Mouse (Mus musculus) CH12.LX (cell line): ENCODE data around the gene Rps6kb2.

ENCODE experiments used
- CHD2 ChIP-seq: IDR thresholded peaks from 2 replicates; pipeline ENCODE4 v1.6.1; 2011; ENCODE audit warnings: low read length, improper control_type of control experiment
- CTCF ChIP-seq, 2 experiments: IDR thresholded peaks in 1 of 2; conservative IDR thresholded peaks in 1 of 2; 2 replicates each; pipeline ENCODE4 v1.5.1; 2011 to 2012; ENCODE audit warnings: low read depth in 2 of 2, low read length in 2 of 2, improper control_type of control experiment in 1 of 2, inconsistent platforms in 1 of 2, mild to moderate bottlenecking in 1 of 2, moderate library complexity in 1 of 2
- E2F4 ChIP-seq: IDR thresholded peaks from 2 replicates; pipeline ENCODE4 v1.6.1; 2011; ENCODE audit warnings: low read depth, low read length, improper control_type of control experiment; ENCODE audit not compliant: insufficient replicate concordance
- ETS1 ChIP-seq: conservative IDR thresholded peaks from 2 replicates; pipeline ENCODE4 v1.6.1; 2012; ENCODE audit warnings: low read depth, mild to moderate bottlenecking, inconsistent platforms, low read length, improper control_type of control experiment, moderate library complexity
- HCFC1 ChIP-seq: IDR thresholded peaks from 2 replicates; pipeline ENCODE4 v1.6.1; 2012; ENCODE audit warnings: low read depth, mild to moderate bottlenecking, inconsistent platforms, low read length, improper control_type of control experiment
- JUND ChIP-seq: conservative IDR thresholded peaks from 2 replicates; pipeline ENCODE4 v1.6.1; 2011; ENCODE audit warnings: low read depth, low read length, improper control_type of control experiment
- PAX5 ChIP-seq: IDR thresholded peaks from 2 replicates; pipeline ENCODE4 v1.6.1; 2012; ENCODE audit warnings: low read length, inconsistent platforms, mixed read lengths
- POLR2A ChIP-seq: IDR thresholded peaks from 2 replicates; pipeline ENCODE4 v1.6.1; 2011; ENCODE audit warnings: low read depth, mild to moderate bottlenecking, improper control_type of control experiment, low read length
- RAD21 ChIP-seq: IDR thresholded peaks from 2 replicates; pipeline ENCODE4 v1.6.1; 2011; ENCODE audit warnings: low read depth, mild to moderate bottlenecking, low read length, improper control_type of control experiment, moderate library complexity
- UBTF ChIP-seq: IDR thresholded peaks from 2 replicates; pipeline ENCODE4 v1.6.1; 2012; ENCODE audit warnings: low read depth, mild to moderate bottlenecking, inconsistent platforms, low read length, improper control_type of control experiment, moderate library complexity
- USF1 ChIP-seq: IDR thresholded peaks from 2 replicates; pipeline ENCODE4 v1.6.1; 2014; ENCODE audit warnings: low read depth, mild to moderate bottlenecking, inconsistent platforms, low read length, improper control_type of control experiment
- USF2 ChIP-seq: conservative IDR thresholded peaks from 2 replicates; pipeline ENCODE4 v1.6.1; 2011; ENCODE audit warnings: low read depth, low read length, improper control_type of control experiment

- no peak for TF ChIP-seq POLR2A
- TF ChIP-seq USF2, result no peak
- no peak for TF ChIP-seq UBTF
- no peak for TF ChIP-seq CTCF (conservative IDR thresholded peaks at IDR 0.05 in 1 of 2, IDR thresholded peaks at IDR 0.05 in 1 of 2; ENCODE audit: low read depth in 2 of 2, low read length in 2 of 2)
- TF ChIP-seq CHD2, result no peak
- TF ChIP-seq JUND, result no peak
- TF ChIP-seq USF1, result no peak
- TF ChIP-seq ETS1, result no peak
- TF ChIP-seq HCFC1, result no peak
- no peak for TF ChIP-seq RAD21
- TF ChIP-seq PAX5, result no peak
- TF ChIP-seq E2F4, result no peak
Measured at GRCm38 (mm10) chr19:4140147-4140546, 23.0 kb downstream of the Rps6kb2 start.
